Mouse (Mus musculus) cerebellum, postnatal 10 days (tissue): ENCODE measurements around the gene Rps11.
A peak's percentile ranks its signal among the peaks of the same experiment; 100 is the strongest.
"Not testable (repeated sequence)": the region's sequence is repeated elsewhere in the genome, so short reads cannot be mapped to it uniquely, and the experiment has no call there.

Experiments
- DNase-seq, 2 experiments: peaks; one replicate each; pipeline ENCODE4 v3.0.0; 2021; ENCODE audit warnings: mixed read lengths in 2 of 2

Gene Rps11

DNA sequence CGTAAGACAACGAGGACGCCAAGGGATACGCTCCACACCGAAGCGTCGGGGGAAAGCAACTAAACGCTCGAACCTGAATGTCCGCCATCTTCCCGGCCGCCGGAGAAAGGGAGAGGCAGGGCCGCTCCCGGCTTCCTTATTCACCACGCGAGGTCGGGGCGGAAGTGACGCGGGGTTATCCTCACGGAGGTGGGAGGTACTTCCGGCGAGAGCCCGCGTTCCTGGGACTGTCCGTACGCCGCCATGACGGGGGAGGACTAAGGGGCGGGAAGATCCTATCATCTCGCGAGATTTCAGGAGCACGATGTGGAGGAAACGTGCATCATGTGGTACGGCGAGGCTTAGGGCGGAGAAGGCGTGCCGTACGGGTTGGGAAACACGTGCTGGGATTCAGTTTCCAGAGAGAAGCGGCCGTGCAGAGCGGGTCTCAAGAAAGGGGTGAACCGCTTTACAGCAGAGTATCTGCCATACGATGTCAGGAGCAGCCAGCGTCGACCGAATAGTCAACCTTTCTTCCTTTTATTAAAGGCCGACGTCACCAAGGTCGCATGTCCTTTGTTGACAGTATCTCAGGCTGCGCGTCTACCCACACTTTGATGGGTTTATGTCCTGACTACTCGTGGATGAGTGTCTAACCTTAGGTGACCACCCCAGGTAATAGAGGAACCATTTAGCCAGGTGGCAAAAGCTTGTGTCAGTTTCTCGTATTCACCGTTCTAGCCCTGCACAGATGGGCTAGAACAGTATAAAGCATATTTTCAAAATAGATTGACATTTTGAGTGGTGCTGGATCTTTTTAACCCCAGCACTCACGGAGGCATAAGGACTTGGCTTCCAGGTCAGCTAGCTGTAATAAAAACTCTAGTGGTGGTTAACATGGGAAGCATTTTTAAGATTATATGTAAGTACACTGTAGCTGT is at the start of gene Rps11:
Gene Rps11, minus strand, starts transcription at position 216 of the 920 bp plus-strand sequence.
- peak; percentile 99 for DNase-seq

DNA sequence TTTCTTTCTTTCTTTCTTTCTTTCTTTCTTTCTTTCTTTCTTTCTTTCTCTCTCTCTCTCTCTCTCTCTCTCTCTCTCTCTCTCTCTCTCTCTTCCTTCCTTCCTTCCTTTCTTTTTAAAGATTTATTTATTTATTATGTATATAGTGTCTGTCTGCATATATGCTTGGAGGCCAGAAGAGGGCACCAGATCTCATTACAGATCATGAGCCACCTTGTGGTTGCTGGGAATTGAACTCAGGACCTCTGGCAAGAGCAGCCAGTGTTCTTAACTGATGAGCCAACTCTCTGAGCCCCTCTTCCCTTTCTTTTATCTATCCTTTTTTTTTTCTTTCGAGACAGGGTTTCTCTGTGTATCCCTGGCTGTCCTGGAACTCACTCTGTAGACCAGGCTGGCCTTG is 49.5 kb upstream of the Rps11 start:
- DNase-seq = not testable (repeated sequence)

DNA sequence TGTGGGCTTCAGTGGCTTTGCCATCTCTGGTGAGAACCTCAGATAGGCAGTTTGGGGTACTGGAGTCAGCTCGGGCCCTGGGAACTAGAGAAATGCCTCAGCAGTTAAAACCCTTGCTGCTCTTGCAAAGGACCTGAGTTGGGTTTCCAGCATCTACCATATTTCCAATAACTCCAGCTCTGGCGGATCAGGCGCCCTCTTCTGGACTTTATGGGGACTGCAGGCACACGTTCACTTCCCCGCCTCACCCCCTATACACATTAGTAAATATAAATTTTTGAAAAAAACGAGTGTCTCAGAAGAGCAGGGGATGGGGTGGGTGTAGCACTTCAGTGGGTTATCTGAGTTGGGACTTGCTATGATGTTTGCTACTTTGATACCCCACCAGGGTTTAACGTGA is 48.7 kb upstream of the Rps11 start:
- peak; percentile 55 to 68 for DNase-seq

DNA sequence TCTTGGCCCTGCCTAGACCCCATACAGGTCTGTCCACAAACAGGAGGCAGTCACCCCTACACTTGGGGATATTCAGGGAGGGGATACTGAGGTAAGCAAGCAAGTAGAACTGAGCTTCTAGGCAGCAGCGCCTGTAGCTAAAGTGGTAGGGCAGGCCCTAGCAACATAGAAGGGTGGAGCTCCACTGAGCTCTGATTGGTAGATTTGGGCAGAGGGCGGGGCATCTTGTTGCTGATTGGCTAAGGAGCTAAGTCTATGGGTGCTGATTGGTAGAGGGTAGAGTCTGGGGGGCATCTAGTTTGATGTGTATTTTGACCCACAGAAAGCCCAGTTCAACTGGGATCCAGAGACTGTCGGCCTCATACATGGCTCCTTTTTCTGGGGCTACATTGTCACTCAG is 45.3 kb upstream of the Rps11 start:
- DNase-seq = peak; percentile 71 to 79

DNA sequence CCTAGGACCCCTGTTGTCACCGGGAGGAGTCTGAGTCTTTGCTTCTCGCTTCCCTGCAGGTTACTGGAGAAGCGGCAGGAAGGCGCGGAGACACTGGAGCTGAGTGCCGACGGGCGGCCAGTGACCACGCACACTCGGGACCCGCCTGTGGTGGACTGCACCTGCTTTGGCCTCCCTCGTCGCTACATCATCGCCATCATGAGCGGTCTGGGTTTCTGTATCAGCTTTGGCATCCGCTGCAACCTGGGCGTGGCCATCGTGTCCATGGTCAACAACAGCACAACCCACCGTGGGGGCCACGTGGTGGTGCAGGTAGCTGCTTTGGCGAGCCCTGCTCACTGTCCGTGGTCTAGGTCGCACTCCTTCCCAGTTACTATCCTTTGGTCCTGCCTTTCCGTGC is 44.4 kb upstream of the Rps11 start:
- DNase-seq = peak; percentile 65 to 67

DNA sequence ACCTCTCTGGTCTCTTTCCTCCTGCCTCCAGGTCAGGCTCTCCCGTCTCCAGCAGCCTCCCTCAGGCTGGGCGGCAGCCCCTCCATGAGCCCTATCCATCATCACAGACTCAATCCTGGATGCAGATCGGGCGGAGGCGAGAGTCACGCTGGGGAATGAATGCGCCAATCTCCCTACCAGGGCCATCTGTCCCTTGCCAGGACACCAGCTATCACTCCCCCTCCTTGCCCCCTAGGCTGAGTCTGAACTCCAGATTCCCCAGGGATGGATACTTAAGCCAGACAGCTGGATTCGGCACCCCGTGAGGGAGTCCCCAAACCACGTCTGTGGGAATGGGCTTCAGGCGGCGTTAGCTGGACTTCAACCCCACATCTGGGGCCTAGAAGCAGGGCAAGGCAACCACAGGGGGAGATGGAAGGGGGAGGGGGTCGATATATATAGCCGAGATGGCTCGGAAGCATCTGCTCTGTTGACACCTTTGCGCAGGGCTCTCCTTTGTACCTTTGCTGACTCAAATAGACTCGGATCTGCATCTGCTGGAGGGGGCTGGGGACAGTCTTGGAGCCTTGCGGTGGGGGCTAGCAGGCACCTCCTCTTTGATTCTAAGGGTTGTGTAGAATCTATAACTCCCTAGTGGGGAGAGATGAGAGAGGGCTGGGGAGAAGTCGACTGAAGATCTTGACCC is 43.7 kb upstream of the Rps11 start:
- peak; percentile 74 to 81 for DNase-seq

DNA sequence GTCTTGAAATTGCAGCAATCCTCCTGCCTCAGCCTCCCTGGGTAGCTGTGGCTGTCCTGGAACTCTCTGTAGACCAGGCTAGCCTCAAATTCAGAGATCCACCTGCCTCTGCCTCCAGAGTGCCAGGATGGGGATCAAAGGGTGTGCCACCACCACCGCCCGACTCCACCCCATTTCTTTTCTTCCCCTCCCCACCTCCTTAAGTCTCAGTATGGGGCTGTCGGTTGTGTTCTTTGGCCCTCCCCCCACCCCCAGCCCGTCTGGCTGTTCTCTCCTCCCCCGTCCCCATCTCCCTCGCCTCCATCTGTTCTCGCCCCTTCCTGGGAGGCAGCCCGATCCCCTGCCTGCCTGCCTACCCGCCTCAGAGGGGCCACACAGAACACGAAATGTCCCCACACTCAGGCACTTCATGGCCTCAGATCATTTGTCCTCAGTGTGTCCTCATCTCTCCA is 42.7 kb upstream of the Rps11 start:
- peak; percentile 59 to 70 for DNase-seq

DNA sequence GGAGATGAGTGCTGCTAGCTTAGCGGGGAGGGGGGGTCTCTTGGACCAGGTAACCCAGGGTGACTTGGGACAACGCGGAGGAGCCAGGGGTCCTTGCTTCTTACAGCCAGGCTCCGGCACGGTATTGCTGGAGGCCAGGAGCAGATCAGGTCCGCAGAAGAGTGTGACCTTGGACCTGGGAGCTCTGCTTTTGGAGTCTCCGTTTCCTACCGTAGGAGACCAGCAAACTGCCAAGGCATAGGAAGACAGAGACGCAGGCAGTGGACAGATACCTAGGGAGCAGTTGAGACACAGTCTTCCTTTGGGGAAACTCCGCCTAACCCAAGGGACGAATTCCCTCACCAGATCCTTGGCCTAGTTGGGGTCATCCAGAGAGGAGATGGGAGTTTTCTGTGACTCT is 41.5 kb upstream of the Rps11 start:
- no peak for DNase-seq

DNA sequence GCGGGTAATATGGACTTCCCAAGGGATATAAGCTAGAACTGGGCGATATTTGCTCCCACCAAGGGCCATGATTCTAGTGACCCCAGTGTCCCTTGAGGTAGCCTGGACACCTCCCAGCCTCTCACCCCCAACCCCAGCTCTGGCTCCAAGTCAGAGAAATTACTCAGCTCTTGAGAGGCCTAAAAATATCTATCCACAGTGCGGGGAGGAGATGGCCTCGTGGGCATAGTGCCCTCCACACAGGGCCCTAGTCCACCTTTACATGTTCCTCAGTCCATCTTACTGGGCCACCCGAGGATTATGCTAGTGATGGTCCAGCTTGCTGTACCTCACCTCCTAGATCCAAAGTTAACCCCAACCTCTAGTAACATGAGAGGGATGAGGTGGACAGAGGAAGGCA is 40.6 kb upstream of the Rps11 start:
- DNase-seq = peak; percentile 56 to 58

DNA sequence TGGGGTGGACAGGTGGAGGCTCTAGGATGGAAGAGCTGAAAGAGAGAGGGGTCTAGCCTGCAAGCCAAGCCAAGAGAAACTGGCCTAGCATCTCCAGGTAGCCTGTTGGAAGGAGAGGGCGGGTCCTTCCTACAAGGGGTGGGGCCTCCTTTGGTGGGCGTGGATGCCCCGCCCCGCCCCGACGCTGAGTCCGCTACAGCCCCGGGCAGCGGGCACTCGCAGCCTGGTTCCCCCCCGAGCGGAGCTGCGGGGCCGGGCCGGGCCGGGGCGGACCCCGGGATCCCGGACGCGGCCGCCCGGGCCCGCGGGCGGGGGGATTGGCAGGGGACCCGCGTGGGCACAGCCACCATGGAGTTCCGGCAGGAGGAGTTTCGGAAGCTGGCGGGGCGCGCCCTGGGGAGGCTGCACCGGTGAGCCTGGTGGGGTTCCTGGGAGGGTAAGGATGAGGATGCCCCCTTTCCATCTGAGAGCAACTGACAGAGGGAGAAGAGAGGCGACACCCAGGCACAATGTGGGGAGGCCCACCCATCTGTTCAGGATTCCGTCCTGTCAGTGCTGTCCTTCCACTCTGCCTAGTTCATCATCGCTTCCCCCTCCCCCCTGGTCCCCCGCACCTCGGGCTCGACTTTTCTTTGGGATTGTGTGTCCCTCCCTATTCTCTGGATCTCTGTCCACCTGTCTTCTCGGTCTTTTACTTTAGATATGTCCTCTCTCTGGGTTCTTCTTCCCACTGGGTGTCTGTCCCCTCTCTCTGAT is 39.7 kb upstream of the Rps11 start, which contains the start of gene Slc17a7:
Gene Slc17a7, plus strand, starts transcription at position 215 of the 756 bp plus-strand sequence.
- peak; percentile 81 to 86 for DNase-seq

DNA sequence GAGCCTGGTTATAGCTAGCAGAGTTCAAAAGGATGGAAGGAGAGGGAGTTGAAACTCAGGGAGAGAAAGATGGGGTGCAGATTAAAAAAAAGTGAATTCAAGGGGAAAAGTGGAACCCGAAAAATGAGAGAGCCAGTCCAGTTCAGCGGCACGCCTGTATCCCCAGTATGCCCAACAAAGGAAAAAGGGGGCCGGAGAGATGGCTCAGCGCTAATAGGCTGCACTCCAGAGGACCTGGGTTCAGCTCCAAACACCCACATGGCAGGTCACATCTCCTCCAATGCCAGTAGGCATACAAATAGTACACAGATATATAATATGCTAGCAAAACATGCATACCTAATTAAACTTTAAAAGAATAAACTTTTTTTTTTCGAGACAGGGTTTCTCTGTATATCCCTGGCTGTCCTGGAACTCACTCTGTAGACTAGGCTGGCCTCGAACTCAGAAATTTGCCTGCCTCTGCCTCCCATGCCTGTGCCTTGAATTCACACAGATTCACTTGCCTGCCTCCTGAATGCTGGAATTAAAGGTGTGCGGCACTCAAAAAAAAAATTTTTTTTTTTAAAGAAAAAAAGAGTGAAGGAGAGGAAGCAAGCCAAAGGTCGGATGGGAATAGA is 38.9 kb upstream of the Rps11 start:
- DNase-seq = no peak

DNA sequence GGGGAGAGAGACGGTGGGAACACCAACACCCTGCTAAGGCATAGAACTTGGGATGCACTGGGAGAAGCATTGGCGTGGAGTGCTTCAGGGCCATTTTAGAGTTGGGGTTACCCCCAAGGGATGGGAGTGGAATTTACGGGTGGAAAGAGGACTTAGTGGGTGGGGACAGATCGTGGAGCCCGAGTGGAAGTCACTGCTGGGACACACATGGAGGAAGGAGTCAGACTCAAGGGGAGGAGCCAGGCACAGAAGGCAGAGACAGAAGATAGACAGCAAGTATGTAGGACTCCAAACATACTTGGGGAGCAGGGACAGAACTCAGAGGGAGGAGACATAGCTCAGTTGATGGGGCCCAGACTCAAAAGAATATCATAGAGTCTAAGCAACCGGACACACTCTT is 38.3 kb upstream of the Rps11 start:
- DNase-seq = no peak

DNA sequence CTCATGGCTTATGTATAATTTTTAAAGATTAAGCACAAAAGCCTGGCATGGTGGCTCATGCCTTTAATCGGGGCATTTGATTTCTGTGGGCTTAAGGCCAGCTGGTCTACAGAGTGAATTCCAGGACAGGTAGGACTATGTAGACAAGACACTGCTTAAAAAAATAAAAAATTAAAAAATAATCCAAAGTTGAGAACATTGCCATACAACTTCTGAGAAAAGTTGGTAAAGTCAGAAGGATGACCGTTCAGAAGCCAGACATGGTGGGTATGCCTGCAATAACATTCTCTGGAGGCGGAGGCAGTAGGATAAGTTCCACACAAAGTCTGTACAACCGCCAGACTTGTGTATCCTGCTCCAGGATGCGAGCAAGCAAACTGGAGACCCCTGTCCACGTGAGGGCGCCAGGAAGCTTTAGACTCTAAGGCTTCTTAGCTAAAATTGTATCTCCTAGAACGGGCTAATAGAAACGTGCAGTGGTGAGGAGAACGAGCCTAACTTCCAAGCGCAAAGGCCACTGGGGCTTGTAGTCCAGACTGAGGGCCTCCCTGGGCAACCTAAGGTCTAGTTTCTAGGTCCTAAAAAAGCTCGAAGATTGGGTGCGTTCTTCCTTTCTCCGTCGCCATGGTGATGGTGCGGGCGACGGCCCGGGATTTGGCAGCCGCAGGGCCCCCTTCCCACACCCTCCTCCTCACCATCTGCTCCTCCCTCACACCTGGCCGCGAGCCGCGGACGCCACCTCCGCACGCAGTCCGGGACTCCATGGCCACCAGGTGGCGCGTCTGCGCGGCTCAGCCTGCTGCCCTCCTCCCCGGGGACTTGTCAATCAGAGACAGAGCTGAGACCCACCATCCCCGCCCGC is 37.6 kb upstream of the Rps11 start:
- peak; percentile 100 for DNase-seq

DNA sequence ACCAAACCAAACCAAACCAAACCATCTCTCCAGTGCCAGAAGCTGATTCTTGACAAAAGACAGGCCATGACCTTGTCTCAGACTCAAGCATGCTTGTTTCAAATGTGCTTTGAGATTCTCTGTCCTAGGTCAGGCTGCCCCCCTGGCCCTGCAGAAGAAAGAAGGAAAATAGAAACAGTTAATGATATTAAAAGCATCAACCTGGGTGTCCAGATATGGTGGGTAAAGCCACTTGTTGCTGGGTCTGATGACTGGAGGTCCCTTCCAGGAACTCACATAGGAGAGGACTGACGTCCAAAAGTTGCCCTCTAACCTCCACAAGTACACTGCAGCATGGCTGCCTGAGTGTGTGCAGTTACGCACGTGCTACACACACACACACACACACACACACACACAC is 36.6 kb upstream of the Rps11 start:
- DNase-seq = no peak

DNA sequence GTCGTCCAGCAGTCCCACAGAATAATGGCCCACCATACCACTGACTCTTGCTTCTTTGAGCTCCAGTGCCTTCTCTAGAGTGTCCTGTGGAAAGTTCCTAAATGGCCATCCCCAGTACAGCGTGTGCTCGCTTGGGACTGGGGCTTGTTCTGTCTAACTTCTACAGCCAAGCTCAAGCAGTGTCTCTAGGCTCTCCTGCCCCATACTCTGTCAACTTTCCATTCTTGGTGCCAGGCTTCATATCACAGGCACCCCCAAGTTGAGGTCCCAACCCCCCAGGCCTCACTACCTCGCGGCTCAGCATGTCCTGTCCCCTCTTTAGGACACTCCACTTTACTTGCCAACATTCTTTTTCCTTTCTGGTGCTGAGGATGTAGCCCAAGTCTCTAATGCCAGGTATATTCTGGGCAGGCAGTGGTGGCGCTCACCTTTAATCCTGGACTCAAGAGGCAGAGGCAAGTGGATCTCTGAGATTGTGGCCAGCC is 36.1 kb upstream of the Rps11 start:
- no peak for DNase-seq

DNA sequence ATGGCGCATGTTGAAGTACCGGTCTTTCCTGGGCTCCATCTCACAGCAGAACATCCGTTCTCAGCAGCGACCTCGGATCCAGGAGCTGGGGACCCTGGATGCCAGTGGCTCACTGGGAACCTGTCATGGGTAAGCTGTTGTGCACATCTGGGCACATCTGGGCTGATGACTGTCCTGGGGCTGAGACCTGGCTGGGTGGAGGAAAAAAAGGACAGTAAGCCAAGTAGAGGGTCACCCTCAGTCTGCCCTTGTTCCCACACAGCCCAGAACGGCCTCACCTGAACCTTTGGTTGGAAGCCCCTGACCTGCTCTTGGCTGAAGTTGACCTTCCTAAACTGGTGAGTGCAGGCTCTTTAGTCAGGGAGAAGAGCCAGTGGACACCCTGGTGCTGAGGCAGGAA is 34.8 kb upstream of the Rps11 start:
- no peak for DNase-seq

DNA sequence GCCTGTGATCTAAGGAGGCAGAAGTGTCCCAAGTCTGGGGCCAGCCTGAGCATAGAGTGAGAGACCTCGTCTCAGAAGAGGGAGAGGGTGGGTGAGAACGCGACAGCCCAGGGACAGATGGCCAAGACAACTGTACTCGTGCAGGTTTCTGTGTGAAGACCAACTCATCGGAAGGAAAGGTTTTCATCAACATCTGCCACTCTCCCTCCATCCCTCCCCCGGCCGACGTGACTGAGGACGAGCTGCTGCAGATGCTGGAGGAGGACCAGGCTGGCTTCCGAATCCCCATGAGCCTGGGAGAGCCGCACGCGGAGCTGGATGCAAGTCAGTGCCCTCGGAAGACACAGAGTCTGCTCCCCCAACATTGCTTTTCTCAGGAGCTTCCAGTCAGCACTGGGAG is 33.2 kb upstream of the Rps11 start:
- peak in 1 of 2 experiments; percentile 19 for DNase-seq

DNA sequence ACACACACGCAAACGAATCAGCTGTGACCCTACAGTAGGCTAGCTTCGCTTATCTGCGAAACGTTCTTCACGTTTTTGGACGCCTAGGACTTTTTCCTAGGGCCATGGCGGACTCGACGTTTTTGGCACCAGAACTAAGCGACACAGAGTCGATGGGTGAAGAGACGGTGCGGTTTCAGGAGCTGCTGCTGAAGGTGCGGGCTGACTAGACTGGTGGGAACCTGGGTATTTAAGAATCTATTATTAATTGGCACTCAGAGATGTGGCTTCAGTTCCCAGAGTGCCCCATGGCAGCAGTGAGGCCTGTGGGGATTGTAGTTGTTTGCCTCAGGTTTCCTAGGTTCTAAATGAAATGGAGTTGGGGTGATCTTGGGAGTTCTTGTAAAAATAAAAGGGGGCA is 32.0 kb upstream of the Rps11 start:
- DNase-seq = peak in 1 of 2 experiments; percentile 7

DNA sequence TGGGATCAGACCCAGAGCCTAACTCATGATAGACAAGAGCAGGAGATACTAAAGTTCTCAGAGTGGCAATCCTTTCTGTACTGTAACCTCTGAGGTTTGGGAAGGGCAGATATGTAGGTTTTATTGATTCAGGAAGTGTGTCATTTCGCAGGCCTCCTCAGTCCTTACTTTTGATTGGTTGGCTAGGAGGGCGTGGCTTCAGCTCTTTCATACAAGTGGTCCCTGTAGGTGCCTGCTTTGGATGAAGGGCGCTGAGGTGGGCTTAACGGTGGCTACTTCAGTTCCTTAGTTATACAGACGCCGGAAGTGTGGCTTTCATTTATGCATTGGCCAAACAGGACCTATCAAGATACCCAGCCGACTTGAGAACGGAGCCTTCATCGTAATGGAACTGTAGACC is 31.4 kb upstream of the Rps11 start:
- DNase-seq = peak in 1 of 2 experiments; percentile 17

DNA sequence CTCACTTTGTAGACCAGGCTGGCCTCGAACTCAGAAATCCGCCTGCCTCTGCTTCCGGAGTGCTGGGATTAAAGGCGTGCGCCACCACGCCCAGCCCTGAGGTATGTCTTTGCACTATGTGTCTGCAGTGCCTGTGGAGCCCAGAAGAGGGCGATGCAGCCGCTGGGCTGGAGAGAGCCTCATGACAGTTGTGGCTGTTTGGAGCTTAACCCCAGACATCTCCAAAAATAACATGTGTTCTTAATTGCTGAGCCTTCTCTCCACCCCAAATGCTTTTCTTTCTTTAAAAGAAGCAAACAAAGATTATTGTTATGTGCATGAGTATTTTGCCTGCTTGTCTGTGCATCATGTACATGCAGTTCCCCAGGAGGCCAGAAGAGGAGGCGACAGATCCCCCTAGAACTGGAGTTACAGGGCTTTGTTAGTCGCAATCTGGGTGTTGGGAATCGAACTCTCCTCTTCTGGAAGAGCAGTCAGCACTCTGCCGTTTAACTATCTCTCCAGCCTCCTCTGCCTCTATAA is 30.8 kb upstream of the Rps11 start:
- peak; percentile 79 to 85 for DNase-seq
